Mouse (Mus musculus): ENCODE measurements around the gene Angel1.

Gene Angel1

GRCm38 (mm10) chr12:86672507-86672906 is 53.8 kb downstream of the Angel1 start:
- DNase-seq, result no peak

DNA sequence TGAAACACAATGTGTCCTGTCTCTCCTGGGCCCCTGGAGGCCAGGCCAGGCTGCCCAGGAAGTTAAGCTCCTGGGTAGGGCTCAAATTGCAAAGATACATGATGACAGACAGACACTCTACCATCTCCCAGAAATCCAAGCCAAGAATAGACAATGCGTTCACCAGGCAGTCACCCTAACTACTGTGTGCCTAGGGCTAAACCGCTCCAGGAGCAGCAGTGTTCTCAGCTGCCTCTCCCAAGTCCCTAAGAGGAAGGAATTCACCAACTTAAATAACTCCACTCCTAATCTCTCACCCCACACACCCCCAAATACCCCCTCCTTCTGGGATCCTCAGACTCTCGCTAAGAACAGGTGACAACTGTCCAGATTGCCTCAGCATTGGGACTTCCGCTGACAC is 54.2 kb downstream of the Angel1 start:
- DNase-seq, result no peak

GRCm38 (mm10) chr12:86668404-86668803 is 57.9 kb downstream of the Angel1 start:
- DNase-seq, result no peak

DNA sequence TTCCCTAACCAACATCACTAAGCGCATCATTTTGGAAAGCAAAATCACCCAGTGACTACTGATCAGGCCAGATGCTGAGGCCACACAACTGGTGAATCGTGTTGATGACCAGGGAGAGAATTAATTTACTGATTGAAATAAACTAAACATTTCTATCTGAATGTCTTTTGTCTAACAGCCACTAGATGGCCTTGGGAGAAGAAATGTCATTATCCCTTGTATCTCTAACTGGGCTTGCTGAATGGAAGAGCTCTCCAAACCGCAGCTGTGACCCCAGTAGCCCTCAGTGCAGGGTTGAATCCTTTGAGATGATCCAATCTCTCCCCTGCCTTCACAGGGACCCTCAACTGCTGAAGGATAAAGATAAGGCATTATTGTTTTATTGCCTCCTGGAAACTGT is 60.6 kb downstream of the Angel1 start:
- DNase-seq, result no peak

GRCm38 (mm10) chr12:86660466-86660865 is 65.8 kb downstream of the Angel1 start:
- DNase-seq, result no peak

DNA sequence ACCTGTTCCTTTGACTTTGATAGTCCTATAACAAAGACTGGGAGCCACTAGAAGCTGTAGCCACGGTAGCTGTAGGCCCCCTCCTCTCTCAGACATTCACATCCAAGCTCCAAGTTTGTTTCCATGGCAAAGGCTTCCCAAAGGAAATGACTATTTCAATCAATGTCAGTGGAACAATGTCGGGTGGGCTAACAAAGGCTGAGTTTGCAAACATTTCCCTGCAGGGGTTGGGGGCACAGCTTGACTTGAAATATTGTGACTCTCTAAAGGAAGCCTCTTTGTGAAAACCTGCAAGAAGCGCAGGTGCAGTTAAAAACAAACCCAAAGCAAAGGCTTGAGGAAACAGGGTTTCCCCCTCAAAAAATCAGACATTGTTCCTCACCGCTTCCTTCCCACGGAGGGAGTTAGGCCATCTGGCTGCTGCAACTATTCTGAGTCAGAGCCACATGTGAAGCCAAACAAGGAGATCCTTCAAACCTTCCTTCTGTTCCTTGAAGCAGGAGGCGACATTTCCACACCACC is 66.8 kb downstream of the Angel1 start:
- DNase-seq, result no peak

GRCm38 (mm10) chr12:86652570-86653041 is 73.7 kb downstream of the Angel1 start:
- DNase-seq, result no peak

DNA sequence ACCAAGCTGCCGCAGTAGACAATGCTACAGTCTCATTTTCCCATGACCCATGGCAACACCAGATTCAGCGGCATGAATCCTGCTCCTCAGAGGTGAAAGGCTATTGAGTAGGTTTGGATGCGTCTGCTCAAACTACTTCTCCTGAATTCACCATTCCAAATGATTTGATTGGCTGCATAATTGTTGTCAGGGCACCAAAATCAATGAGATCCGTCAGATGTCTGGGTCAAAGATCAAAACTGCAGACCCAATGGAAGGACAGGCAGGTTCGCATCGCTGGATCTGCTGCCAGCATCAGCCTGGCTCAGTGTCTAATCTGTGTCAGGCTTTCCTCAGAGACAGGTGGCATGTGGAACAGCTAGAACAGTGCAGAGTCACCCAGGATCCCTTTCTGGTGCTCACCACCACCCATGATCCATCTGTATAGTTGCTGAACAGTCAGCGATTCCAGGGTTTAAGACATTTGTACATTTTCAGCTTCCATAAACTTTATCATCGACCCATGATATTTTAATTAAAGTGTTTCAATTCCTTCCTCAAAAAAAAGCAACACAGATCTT is 74.9 kb downstream of the Angel1 start:
- DNase-seq, result no peak
